Mouse (Mus musculus) frontal cortex, postnatal 14 days (tissue): ENCODE results near the gene Bicd2.

Experiments
- DNase-seq, 2 experiments: peaks; one replicate each; pipeline ENCODE4 v3.0.0; 2022; ENCODE audit warnings: low spot score in 2 of 2

Bicd2 gene

DNA sequence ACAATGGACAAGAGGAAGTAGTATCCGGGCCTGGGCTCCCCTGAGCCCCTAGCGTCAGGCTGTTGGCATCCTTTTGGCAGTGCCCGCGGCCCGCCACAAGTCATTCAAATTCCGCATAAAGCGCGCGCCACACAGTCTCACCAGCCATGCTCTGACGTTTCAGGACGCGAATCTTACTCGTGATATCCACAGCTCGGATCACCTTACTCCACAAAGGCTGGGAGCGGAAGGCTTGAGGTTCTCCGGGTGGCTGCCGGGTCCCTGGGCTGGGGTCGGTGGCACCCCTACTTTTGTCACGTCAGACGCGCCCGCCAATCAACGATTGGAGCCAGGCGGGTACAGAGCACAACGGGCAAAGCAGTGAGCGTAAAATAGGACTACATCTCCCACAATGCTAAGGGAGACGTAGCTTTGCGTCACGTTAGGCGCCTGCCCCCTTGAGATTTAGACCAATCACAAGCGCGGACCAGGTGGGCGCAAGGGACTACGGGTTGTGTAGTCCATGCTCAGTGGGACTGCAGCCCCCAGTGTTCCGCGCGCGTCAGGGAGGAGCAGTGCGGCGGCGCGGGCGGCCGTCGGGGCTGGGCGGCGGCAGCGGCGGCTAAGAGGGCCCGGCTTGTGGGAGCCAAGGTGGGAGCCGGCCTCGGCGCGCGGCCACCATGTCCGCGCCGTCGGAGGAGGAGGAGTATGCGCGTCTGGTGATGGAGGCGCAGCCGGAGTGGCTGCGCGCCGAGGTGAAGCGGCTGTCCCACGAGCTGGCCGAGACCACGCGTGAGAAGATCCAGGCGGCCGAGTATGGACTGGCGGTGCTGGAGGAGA is at the start of gene Bicd2:
Gene Bicd2, plus strand, starts transcription at position 574 of the 819 bp plus-strand sequence.
- DNase-seq = peak; percentile 96 to 98

DNA sequence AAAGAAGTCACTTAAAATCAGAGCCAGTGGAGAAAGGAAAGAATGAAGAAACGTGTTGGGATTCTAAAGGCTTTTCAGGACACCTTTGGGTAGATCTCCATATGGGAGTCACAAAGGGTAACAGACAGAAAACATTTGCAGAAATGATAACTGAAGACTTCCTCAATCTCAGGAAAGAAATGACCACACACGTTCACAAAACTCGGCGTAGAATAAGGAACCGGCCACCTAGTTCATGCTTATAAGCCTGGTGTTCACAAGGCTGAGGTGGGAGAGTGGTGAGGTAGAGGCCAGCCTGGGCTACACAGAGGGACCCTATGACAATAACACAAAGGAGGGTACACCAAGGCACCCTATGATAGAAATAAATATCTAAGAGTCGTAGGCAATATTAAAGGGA is 49.4 kb upstream of the Bicd2 start:
- DNase-seq = no peak

DNA sequence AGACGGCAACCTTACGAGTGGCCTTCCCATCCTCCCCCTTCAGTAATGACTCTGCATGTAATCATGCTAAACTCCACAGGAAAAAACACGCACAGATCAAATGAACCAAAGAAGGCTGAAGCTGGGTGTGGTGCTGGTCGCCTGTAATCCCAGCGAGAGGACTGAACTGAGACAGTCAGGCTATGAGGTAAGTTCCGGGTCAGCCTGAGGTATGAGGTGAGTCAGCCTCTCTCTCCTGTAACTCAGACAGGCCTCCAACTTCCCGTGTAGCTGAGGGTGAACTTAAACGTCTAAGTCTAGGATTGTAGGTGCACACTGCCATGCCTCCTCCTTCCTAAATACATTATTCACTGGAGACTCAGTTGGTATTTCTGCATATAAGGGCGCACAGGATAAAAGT is 47.3 kb upstream of the Bicd2 start:
- no peak for DNase-seq

DNA sequence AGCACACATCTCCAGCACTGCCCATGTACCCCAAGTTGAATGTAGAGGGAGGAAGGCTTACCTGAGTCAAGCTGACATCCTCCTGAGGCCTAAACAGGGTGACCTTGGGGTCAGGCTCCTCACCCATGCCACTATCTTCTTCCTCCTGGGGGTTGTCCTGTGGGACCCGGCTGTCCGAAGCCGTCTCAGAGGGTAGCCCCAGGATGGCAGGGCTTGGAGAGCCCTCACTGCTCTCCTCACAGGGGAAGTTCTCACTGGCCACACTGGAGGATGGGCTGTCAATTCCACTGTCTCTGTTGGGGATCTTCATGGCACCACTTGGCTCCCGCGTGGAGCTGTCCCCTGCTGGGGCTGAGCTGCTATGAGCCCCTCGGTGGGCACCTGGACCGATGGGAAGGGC is 45.1 kb upstream of the Bicd2 start:
- no peak for DNase-seq

DNA sequence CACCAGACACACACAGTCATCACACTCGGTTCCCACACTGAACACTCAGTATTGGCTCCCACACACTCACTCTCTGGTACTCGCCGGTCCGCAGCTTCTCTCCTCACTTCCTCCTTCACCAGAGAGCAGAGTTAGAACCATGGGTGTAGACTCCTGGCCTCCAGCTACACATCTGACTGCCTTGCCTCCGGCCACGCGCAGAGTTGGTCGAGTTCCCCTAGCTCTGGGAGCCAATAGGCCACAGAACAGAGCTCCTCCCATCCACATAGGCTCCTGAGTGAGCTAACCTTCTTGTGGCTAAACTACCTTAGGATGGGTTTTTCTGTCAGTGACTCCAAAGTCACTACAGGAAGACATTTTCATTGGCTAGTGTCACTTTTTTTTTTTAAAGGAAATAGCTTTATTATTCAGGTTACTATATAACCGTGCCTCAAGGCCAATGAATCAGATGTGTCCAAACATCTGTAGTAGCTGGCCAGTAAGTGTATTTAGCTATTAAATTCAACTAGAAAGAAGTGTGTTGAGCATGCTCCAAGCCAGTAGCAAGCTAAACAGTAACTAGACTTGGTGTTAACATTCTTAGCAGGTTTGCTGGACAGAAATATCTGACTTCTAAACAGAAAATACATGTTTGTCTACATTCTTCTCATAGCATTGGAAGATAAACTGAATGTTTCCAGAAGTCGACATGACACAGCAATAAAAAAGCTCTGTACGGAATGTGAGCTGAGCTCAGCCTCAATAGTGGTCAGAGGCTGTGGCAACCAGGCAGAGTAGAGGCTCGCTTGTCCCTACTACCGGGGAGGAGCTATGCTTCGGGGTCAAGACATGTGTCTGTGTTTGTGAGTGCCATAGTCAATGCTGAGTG is 42.6 kb upstream of the Bicd2 start:
- no peak for DNase-seq

DNA sequence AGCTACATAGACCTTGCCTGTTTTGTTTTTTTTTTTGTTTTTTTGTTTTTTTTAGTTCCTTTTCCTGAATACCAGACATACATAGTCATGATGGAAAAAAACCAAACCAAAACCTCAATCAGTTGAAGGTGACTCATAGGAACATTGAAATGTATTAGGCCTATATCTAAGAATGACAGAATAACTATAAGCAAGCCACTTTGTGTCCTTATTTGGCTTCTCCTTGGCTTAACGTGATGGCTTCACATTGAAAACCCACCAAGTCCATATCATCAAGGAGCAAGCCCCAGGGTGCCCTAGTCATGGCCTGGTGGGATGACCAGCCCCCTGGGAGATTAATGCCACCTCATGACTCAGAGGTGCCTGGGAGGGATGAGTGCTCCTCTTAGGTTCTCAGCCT is 40.6 kb upstream of the Bicd2 start:
- DNase-seq = no peak

DNA sequence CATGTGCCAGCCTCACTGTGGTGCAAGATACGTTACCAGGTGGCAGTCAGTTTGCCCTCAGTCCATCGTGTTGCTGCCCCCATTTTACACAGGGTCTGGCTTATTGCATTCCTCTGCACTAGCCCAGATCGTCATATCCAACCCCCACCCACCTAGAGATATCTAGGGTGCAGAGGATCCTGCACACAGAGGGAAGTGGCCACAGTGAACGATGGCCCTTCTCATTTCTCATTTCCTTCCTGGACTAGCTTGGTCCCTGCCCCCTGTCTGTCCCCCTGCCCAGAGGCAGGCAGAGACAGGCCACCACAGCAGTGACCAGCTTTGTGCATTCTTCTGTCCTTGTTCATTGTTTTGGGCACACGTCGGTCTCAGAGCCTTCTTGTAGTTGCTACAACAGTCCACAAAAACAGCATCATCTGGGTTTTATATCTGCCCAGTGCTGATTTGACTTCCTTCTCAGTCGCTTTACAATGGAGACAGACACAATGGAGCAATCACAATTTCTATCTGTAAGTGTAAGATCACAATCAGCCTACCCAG is 34.5 kb upstream of the Bicd2 start:
- DNase-seq = no peak

DNA sequence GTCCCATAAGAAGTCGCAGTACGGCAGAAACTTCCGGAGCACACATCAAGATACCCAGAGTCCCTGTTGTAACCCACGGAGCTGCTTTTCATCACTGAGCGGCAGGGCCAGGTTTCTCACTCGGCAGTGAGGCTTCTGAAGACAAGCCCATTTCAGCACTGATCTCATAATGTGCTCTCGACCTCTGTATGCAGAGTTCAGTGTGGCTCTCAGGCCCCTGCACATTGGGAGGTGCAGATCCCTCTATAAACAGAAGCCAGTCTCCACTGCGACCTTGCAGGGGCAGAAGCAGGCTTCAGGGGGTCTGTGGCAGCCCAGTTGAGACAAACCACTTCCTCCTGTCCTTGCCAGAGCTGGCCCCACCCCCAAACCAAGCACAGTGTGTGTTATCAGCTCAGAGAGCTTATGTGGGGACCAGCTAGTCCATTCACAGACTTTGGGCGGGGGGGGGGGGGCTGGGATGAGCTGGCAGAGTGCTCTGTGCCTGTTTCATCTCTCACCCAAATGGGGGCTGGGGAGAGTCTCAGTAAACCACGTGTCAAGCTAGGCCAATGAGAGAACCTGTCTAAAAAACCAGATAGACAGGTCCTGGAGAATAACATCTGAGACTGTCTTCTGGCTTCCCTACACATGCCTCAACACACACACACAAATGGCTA is 33.9 kb upstream of the Bicd2 start:
- DNase-seq = no peak

DNA sequence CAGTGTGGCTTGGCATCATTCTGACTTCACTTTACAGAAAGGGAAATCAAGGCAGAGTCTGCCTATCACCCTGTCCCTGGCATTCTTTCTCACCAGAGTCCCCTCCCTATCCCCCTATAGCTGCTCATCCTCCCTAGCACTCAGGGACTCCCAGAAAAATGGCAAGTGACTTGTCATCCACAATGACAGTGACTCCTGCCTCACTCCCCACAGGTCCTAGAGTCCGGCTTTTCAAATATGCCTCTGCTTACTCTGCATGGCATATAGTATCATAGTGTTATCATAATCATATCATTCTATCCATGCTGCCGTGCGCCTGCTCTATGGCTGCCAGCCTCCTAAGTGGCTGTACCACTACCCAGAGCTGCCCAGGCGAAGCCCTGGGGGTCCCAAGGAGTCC is 33.2 kb upstream of the Bicd2 start:
- no peak for DNase-seq

DNA sequence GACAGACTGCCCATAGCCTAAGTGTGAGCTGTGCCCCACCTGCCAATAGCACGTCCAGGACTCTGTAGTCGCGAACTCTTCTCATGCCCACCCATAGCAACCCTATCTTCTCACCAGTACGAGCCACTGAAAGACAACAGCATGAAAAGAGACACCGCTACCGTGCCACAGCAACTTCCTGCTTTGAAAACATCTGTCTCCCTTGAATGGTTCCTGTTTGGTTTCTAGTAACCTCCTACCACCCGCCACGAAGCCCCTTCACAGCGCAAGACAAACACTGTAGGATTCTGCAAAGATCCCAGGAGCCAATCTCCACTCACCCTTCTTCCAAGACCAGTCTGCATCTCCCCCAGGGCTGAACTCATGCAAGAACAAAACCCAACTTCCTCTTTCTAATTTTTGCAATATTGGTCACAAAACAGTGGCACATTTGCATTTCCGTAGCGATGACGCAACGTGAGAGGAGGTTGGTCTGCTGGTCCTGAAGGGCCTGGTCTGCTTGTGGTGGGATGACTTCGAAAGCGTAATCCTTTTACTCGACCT is 32.5 kb upstream of the Bicd2 start:
- no peak for DNase-seq

DNA sequence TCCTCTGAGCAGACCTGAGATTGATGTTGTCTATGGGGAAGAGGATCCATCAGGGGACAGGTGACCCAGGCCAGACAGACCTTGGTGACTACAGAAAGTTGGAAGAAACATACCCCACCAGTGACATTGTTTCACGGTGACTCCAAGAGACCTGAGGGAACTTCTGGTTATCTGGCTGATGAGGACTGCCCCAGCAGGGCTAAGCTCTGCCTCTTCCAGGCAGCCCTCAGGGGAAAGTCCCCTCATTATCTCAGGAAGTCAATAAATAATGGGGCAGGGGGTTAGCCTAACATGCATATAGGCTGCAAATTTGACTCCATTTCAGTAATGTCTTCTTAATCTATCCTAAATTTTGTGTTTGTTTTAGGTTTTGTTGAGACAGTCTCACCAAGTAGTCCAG is 31.9 kb upstream of the Bicd2 start:
- no peak for DNase-seq

DNA sequence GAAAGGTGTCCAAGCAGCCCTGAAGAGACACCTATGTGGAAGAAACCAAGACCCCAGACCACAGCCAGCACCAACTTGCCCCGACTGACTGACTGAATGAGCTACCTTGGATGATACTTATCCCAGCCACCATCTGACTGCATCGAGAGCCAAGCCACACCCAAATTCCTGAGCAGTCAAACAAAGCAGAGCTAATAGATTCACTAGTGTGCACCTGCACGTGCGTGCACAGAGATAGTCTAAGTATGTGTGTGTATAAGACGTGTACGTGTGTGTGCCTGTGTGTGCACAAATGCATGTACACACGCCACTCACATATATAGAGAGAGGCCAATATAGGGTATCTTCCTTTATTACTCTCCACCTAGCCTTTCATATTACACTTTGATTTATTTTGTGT is 29.7 kb upstream of the Bicd2 start:
- DNase-seq = no peak

DNA sequence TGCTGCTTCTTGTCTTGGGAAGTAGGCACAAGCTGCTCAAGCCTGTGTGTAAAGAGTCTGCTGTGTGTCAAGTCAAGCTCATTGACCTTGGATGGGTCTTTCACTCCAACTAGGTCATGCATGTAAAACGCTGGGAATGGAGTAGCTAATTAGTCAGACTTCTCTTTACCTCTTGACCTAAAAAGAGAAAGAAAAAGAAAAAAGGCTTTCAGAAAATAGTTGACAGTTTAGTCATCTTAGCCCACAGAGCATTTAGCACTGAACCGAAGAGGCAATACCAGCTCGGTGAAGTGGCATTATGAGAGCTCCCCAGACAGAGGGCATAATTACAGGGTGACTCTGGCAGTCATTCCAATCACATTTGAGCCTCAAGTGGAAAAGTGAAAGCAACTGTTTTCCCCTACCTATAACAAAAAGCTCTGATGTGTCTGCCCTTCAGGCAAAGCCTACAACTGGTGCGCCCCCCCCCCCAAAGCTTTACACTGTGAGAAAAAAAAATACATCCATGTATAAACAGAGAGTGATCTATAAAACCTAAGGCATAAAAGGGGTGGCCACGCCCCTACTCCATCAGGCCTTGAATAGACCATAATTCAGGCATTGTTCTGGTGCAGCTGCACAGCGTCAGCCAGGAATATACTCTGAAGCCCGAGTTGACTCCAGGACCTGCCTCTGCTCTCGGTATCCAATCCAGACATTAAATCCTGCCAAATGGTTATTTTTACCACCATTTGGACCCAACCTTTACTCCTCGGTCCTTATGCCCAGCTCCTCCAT is 24.8 kb upstream of the Bicd2 start:
- DNase-seq = no peak

DNA sequence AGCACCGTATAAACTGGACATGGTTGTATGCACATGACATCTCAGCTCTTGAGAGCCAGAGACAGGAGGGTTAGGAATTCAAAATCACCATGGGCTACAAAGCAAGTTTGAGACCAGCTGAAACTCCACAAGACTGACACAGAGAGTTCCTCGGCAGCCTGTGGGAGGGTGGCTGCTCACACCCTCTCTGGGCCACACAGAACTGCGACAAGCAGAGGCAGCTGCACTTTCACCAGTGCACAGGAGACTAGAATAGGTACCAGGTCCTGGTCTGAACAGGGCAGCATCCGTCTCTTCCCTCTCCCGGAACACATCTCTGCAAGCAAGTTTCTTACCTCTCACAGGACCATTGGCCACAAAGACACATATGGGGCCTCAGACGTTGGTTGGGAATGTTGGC is 23.9 kb upstream of the Bicd2 start:
- no peak for DNase-seq

DNA sequence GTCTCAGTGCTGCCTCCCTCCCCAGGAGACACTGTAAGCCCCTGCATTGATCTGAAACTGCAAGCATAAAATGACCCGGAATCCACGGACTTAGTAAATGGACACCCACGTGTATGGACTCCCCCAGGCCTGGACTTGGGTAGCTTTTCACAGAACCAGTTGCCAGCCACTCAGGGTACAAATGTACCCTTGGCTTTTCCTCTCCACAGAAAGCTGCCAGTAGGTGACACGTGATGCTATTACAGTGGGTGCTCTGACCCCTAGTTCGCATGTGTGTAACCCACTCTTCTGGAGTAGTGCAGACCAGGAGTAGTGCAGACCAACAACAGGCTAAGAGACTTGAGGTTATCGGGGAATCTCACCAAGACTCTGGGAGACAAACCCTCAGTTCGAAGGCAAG is 23.5 kb upstream of the Bicd2 start:
- DNase-seq = no peak

DNA sequence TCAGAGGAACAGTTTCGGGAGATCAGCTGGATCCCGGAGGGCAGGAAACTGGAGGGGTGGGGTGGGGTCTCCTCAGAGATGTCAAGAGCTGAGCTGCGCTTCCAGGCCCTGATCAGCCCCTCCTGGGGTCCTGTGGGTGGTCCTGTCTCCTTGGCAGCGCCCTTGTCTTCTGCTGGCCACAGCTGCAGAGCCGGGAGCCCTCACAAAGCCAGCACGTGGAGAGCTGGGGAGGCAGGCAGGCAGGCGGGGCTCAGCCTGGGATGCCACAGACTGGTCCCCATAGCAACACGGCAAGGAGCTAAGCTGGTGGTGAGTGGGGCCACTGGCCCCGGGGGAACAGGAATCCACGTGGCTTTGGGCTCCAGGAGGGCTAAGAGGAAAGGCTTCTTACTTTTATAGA is 21.3 kb upstream of the Bicd2 start, which contains the start of gene Fgd3:
Gene Fgd3, minus strand, starts transcription at position 272 of the 400 bp plus-strand sequence.
- peak in 1 of 2 experiments; percentile 56 for DNase-seq

DNA sequence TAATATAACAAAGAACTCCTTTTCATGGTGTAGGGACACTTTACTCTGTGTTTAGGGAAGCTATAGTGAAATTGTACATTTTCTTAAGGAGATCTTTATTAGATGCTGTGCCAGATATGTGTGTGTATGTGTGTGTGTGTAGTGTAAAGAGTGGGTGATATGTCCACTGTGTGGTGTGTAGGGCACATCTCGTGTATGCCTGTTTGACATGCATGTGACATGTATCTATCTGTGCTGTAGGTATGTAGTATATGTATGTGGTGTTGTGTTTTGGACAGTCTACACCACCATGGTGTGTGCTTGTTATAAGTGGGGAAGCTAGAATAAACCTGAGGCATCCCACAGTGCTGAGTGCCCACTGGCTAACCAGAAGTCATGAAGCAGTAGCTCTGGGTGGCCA is 20.9 kb upstream of the Bicd2 start:
- no peak for DNase-seq

DNA sequence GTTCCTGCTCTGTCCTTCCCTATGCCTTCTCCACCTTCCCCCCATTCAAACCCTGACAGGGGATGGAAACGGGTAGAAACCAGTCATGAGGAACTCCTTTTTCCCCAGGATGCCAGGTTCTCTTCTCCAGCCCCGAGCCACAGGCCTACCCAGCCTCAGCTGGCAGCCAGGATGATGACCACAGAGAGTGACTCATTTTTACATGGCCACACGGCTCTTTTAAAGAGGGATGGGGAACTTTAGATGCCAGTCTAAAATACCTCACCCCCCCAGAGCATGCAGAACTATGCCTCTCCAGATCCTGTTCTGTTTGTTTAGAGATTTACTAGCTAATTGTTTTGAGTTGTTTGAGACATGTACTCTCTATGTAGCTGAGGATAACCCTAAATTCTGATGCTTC is 19.9 kb upstream of the Bicd2 start:
- no peak for DNase-seq

DNA sequence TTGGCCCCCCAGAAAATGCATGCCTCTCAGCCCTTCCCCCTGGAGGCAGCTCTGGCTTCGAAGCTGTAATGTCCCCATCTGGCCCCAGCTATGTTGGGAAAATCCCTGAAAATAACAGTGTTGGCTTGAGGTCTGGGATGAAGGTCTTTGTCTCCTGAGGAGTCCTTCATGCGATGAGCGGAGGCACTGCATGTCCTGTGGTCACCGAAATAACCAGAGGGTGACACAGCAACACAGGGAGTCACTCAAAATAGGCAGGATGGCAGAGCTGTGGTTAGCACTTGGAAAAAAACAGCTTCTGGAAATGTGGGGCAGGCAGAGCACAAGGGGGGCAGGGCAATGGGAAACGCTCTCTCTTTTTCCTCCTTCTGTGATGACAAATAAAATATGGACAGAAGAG is 19.2 kb upstream of the Bicd2 start:
- no peak for DNase-seq

DNA sequence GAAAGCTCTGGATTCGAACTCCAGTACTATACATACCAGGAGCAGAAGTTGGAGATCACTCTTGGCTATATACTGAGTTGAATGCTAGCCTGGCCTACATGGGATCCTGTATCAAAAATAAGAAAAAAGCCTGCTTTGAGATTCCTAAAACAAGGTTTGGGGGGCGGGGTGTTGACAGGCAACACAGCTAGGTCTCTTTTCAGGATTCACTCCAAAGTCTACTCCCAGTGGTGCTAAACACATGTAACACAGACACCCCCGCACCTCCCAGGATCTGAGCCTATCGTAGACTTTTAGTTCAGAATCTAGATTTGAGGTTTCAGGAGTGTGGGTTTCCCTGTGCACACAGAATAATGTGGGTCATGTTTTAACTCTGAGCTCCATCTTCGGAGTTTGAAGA is 18.6 kb upstream of the Bicd2 start:
- peak; percentile 47 to 54 for DNase-seq

DNA sequence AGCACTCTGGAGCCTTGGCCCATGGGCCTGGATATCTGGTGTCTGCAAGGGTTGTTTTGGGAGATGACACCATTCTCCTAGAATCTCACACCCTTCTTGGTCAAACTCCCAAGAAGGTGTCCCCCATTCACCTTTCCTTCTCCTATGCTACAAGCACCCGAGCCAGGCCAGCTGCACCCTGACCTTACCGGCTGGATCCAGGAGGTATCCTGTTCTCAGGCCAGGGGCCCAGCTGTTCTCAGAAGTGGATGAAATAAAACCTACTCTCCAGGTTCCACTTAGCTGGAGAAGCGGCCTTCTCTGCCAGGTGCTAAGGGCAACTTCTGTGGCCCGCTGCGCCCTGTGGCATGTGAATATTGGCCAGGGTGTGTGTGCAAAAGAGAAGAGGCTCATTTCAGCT is 16.5 kb upstream of the Bicd2 start:
- DNase-seq = no peak
